Mouse (Mus musculus): ENCODE measurements around the gene Olfr466. TPM values are rescaled to one million over a fixed set of nuclear protein-coding genes. Genes with fewer than 3 reads are reported as not detected.

The Olfr466 gene
- polyA plus RNA-seq, 1 experiment from 2014 or later, result not detected

GRCm38 (mm10) chr13:65137789-65138188 is 12.3 kb upstream of the Olfr466 start, which contains the start of gene Olfr465-ps1:
Gene Olfr465-ps1, plus strand, starts transcription at chr13:65138089.
- Histone ChIP-seq H3K4me2 (ENCODE audit: low read depth, low read length) (no peak within 1 kb of the TSS), H3K4me3 (ENCODE audit: low read depth, low read length) (no peak within 1 kb of the TSS), H3K27me3 (ENCODE audit: control insufficient read depth, insufficient read depth, low read length) (no peaks in the 10 kb centered on the region), H3K36me3 (ENCODE audit: control insufficient read depth, insufficient read depth, low read length) (no peaks in the 10 kb centered on the region), H3K27ac (ENCODE audit: low read depth, low read length) (no peak within 1 kb of the TSS), H3K9me3 (ENCODE audit: control insufficient read depth, low read length) (no peaks in the 10 kb centered on the region), H3K4me1 (ENCODE audit: control insufficient read depth, insufficient read depth, low read length) (no peaks in the 10 kb centered on the region), H3K9ac (replicated peaks; ENCODE audit: low read depth, low read length) (no peak within 1 kb of the TSS)
- 87% methylated on average over 4 of the region's 4 CpGs for WGBS
- no peak for ATAC-seq (ENCODE audit: low read depth)

- H3K36me3 ChIP-seq (ENCODE audit: control insufficient read depth, insufficient read depth, low read length), result no peaks in the 10 kb centered on the region
- H3K27ac ChIP-seq (ENCODE audit: low read depth, low read length), result no peak overlapping the region
- no peak for ATAC-seq (ENCODE audit: low read depth)
- no peaks in the 10 kb centered on the region for H3K4me1 ChIP-seq (ENCODE audit: control insufficient read depth, insufficient read depth, low read length)
- H3K27me3 ChIP-seq (ENCODE audit: control insufficient read depth, insufficient read depth, low read length), result no peaks in the 10 kb centered on the region
- no peak overlapping the region for H3K4me2 ChIP-seq (ENCODE audit: low read depth, low read length)
- 83% methylated on average over 3 of the region's 3 CpGs for WGBS
- no peaks in the 10 kb centered on the region for H3K9me3 ChIP-seq (ENCODE audit: control insufficient read depth, low read length)
- no peak overlapping the region for H3K9ac ChIP-seq (replicated peaks; ENCODE audit: low read depth, low read length)
- no peak overlapping the region for H3K4me3 ChIP-seq (ENCODE audit: low read depth, low read length)
Measured at GRCm38 (mm10) chr13:65174102-65174501, 24.1 kb downstream of the Olfr466 start.

- ATAC-seq (ENCODE audit: low read depth), result peak; percentile 89
- 22% methylated on average over 41 of the region's 46 CpGs for WGBS
Measured at GRCm38 (mm10) chr13:65175734-65176471, 25.9 kb downstream of the Olfr466 start.

GRCm38 (mm10) chr13:65176472-65177091 is 26.5 kb downstream of the Olfr466 start:
- no peaks in the 10 kb centered on the region for H3K27me3 ChIP-seq (ENCODE audit: control insufficient read depth, insufficient read depth, low read length)
- no peak overlapping the region for H3K4me2 ChIP-seq (ENCODE audit: low read depth, low read length)
- no peak overlapping the region for H3K9ac ChIP-seq (replicated peaks; ENCODE audit: low read depth, low read length)
- H3K36me3 ChIP-seq (ENCODE audit: control insufficient read depth, insufficient read depth, low read length), result no peaks in the 10 kb centered on the region
- WGBS, result 59% methylated on average over 15 of the region's 15 CpGs
- no peak overlapping the region for H3K4me3 ChIP-seq (ENCODE audit: low read depth, low read length)
- no peak overlapping the region for H3K27ac ChIP-seq (ENCODE audit: low read depth, low read length)
- H3K4me1 ChIP-seq (ENCODE audit: control insufficient read depth, insufficient read depth, low read length), result no peaks in the 10 kb centered on the region
- ATAC-seq (ENCODE audit: low read depth), result peak; percentile 71
- no peaks in the 10 kb centered on the region for H3K9me3 ChIP-seq (ENCODE audit: control insufficient read depth, low read length)

More at GRCm38 (mm10) chr13:65175734-65176471, 25.9 kb downstream of the Olfr466 start:
- Histone ChIP-seq H3K4me2 (ENCODE audit: low read depth, low read length) (peak overlapping the region; percentile 59), H3K36me3 (ENCODE audit: control insufficient read depth, insufficient read depth, low read length) (no peaks in the 10 kb centered on the region), H3K9ac (replicated peaks; ENCODE audit: low read depth, low read length) (peak overlapping the region; percentile 34), H3K4me1 (ENCODE audit: control insufficient read depth, insufficient read depth, low read length) (no peaks in the 10 kb centered on the region), H3K9me3 (ENCODE audit: control insufficient read depth, low read length) (no peaks in the 10 kb centered on the region), H3K4me3 (ENCODE audit: low read depth, low read length) (peak overlapping the region; percentile 33), H3K27me3 (ENCODE audit: control insufficient read depth, insufficient read depth, low read length) (no peaks in the 10 kb centered on the region), H3K27ac (ENCODE audit: low read depth, low read length) (no peak overlapping the region)

- no peak overlapping the region for H3K4me2 ChIP-seq (ENCODE audit: low read depth, low read length)
- H3K36me3 ChIP-seq (ENCODE audit: control insufficient read depth, insufficient read depth, low read length), result no peaks in the 10 kb centered on the region
- H3K9me3 ChIP-seq (ENCODE audit: control insufficient read depth, low read length), result no peaks in the 10 kb centered on the region
- WGBS, result 74% methylated on average over 1 of the region's 1 CpGs
- no peaks in the 10 kb centered on the region for H3K27me3 ChIP-seq (ENCODE audit: control insufficient read depth, insufficient read depth, low read length)
- H3K27ac ChIP-seq (ENCODE audit: low read depth, low read length), result no peak overlapping the region
- ATAC-seq (ENCODE audit: low read depth), result no peak
- H3K4me1 ChIP-seq (ENCODE audit: control insufficient read depth, insufficient read depth, low read length), result no peaks in the 10 kb centered on the region
- H3K9ac ChIP-seq (replicated peaks; ENCODE audit: low read depth, low read length), result no peak overlapping the region
- H3K4me3 ChIP-seq (ENCODE audit: low read depth, low read length), result no peak overlapping the region
Measured at GRCm38 (mm10) chr13:65200667-65201066, 50.6 kb downstream of the Olfr466 start.

Other genes starting within 250 kb of the Olfr466 start
- gene Cntnap3, start 246.3 kb upstream of the Olfr466 start, polyA plus RNA-seq (2014; fragmentation: Nextera tagmentation; extraction: Ambion mirVana), result 1.6 and 2.1 TPM in 2 replicates
- not detected in 2 replicates for gene Spata31, start 232.8 kb upstream of the Olfr466 start, polyA plus RNA-seq (2014; fragmentation: Nextera tagmentation; extraction: Ambion mirVana)
- 0.08 TPM in 1 of 2 replicates, not detected in the other for gene Spata31d1c, start 117.2 kb upstream of the Olfr466 start, polyA plus RNA-seq (2014; fragmentation: Nextera tagmentation; extraction: Ambion mirVana)
- gene Prss47, start 97.5 kb upstream of the Olfr466 start, polyA plus RNA-seq (2014; fragmentation: Nextera tagmentation; extraction: Ambion mirVana), result not detected in 2 replicates
- 33.4 and 33.7 TPM in 2 replicates for gene Mfsd14b, start 37.3 kb upstream of the Olfr466 start, polyA plus RNA-seq (2014; fragmentation: Nextera tagmentation; extraction: Ambion mirVana)
- gene Olfr465-ps1, start 12.2 kb upstream of the Olfr466 start, polyA plus RNA-seq (2014; fragmentation: Nextera tagmentation; extraction: Ambion mirVana), result not detected in 2 replicates
- gene Nlrp4f, start 55.7 kb downstream of the Olfr466 start, polyA plus RNA-seq (2014; fragmentation: Nextera tagmentation; extraction: Ambion mirVana), result 0.27 and 0.63 TPM in 2 replicates
- gene Gm10775, start 109.3 kb downstream of the Olfr466 start, polyA plus RNA-seq (2014; fragmentation: Nextera tagmentation; extraction: Ambion mirVana), result 0.52 and 0.56 TPM in 2 replicates
- gene Zfp369, start 128.6 kb downstream of the Olfr466 start, polyA plus RNA-seq (2014; fragmentation: Nextera tagmentation; extraction: Ambion mirVana), result 26.2 and 29.6 TPM in 2 replicates